Mouse (Mus musculus): ENCODE data around the gene Col27a1. TPM values are rescaled to one million over a fixed set of nuclear protein-coding genes. Genes with fewer than 3 reads are reported as not detected.

Col27a1 gene
- total and polyA plus RNA-seq, 3 experiments = not detected

DNA sequence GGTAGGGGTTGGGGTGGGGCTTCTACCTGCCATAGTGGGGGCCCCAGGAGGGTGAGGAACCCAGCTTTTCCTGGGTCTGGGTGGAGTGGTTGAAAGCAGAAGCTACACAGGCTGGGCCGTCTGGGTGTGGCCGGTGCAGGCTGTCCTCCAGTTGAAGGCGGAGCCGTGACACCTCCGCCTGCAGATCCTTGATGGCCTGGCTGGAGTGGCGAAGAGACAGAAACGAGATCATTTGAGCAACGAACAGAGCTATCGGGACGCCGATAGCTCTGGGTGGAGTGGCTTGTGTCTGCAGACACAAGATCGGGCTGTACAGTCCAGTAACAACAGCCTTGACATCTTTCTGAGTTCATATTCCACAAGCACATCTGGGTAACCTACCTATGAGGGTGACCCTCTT lies 160.5 kb downstream of the Col27a1 start:
- DNase-seq (ENCODE audit: low read depth, low spot score) = peak; percentile 81
- H3K27me3 ChIP-seq (ENCODE audit: control insufficient read depth in 1 of 2, insufficient read depth in 2 of 2, low read length in 2 of 2) = no peaks in the 10 kb centered on the region
- TF ChIP-seq E2F4 (IDR thresholded peaks at IDR 0.05; ENCODE audit: borderline replicate concordance, low read depth, low read length) (no peak), POLR2A (IDR thresholded peaks at IDR 0.05; ENCODE audit: control insufficient read depth in 1 of 2, insufficient read depth in 1 of 2, low read depth in 1 of 2, low read length in 2 of 2, poor library complexity in 1 of 2) (peak in 1 of 2 experiments; percentile 32; a peak in 1 of 4 replicates), POLR2AphosphoS2 (IDR thresholded peaks at IDR 0.05; ENCODE audit: low read length) (no peak), TBP (IDR thresholded peaks at IDR 0.05; ENCODE audit: low read depth, low read length) (no peak), POLR2AphosphoS5 (IDR thresholded peaks at IDR 0.05; ENCODE audit: borderline replicate concordance, low read depth, low read length) (no peak), ZMIZ1 (IDR thresholded peaks at IDR 0.05; ENCODE audit: low read depth, low read length) (no peak), ELF1 (IDR thresholded peaks at IDR 0.05; ENCODE audit: low read depth, low read length) (no peak), EP300 (IDR thresholded peaks at IDR 0.05; ENCODE audit: low read depth in 1 of 2, low read length in 2 of 2) (peak in 1 of 2 experiments; percentile 32; a peak in 1 of 4 replicates), MXI1 (IDR thresholded peaks at IDR 0.05; ENCODE audit: low read depth, low read length) (no peak), RCOR1 (IDR thresholded peaks at IDR 0.05; ENCODE audit: low read depth, low read length) (no peak)
- no peaks in the 10 kb centered on the region for H3K9me3 ChIP-seq (replicated peaks; ENCODE audit: insufficient read depth, low read length)
- 0 out of 4 replicates have a peak overlapping the region, but pooled peaks of 1 of the 2 experiments have one; percentile 2 for H3K4me3 ChIP-seq (ENCODE audit: control insufficient read depth in 1 of 2, insufficient read depth in 1 of 2, low read depth in 2 of 2, low read length in 2 of 2)
- peak overlapping the region; percentile 31 for H3K9ac ChIP-seq (ENCODE audit: control insufficient read depth, low read depth, low read length, poor library complexity, severe bottlenecking)
- no peaks in the 10 kb centered on the region for H3K79me2 ChIP-seq (ENCODE audit: control insufficient read depth, insufficient read depth, low read length, poor library complexity)
- H3K36me3 ChIP-seq (ENCODE audit: control insufficient read depth in 1 of 2, insufficient read depth in 2 of 2, low read length in 2 of 2) = peaks cover 0 to 14% of the 10 kb centered on the region in 2 experiments; a peak in 2 of 4 replicates
- peaks cover 0 to 16% of the 10 kb centered on the region in 2 experiments; a peak in 3 of 4 replicates for H3K4me1 ChIP-seq (ENCODE audit: control insufficient read depth in 1 of 2, insufficient read depth in 2 of 2, low read length in 2 of 2)
- peak overlapping the region; percentile 64 for H3K27ac ChIP-seq (ENCODE audit: control insufficient read depth, low read depth, low read length)

DNA sequence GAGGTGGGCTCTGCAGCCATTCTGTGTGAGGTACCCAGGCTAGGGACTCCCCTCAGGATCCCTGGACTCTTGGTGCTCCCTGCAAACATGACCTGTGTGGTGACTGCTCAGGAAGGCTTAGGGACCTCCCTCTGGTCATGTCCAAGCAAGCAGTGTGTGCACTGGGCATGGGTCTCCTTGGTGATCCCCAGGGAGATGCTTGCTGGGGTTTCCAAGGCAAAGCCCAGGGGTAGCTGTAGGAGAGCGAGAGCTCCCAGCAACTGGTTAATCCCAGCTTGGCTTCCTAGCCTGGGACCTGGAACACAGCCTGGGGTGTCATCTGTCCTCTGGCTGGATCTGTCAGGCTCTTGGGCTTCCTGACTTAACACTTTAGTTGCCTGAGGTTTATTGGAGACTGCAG lies 161.6 kb downstream of the Col27a1 start:
- H3K36me3 ChIP-seq (ENCODE audit: control insufficient read depth in 1 of 2, insufficient read depth in 2 of 2, low read length in 2 of 2) = peaks cover 0 to 14% of the 10 kb centered on the region in 2 experiments; a peak in 2 of 4 replicates
- H3K9me3 ChIP-seq (replicated peaks; ENCODE audit: insufficient read depth, low read length) = no peaks in the 10 kb centered on the region

DNA sequence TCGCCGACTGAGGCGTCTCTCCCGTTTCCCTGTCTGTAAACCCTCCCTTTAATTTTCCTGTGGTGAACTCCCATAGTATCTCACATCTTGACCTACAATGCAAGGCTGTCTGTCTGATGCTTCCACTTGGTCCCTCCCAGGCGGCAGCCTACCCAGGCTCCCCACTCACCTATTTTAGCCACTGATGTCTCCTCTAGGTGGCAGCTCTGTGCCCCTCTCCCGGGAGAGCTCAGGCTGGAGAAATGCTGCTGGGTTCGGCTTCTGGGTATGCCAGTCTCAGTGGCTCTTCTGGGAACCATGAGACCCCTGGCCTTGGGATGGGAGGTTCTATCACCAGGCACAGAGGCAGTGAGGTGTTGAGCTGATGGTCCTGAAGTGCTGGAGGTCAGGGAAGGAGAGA lies 163.7 kb downstream of the Col27a1 start:
- H3K27me3 ChIP-seq (ENCODE audit: control insufficient read depth in 1 of 2, insufficient read depth in 2 of 2, low read length in 2 of 2) = no peaks in the 10 kb centered on the region
- no peak overlapping the region for H3K27ac ChIP-seq (ENCODE audit: control insufficient read depth, low read depth, low read length)
- H3K9ac ChIP-seq (ENCODE audit: control insufficient read depth, low read depth, low read length, poor library complexity, severe bottlenecking) = no peak overlapping the region
- DNase-seq (ENCODE audit: low read depth, low spot score) = no peak
- H3K4me1 ChIP-seq (ENCODE audit: control insufficient read depth in 1 of 2, insufficient read depth in 2 of 2, low read length in 2 of 2) = peaks cover under 1 to 18% of the 10 kb centered on the region in 2 experiments; a peak in 3 of 4 replicates
- no peaks in the 10 kb centered on the region for H3K79me2 ChIP-seq (ENCODE audit: control insufficient read depth, insufficient read depth, low read length, poor library complexity)
- no peak overlapping the region for H3K4me3 ChIP-seq (ENCODE audit: control insufficient read depth in 1 of 2, insufficient read depth in 1 of 2, low read depth in 2 of 2, low read length in 2 of 2)
- no peaks in the 10 kb centered on the region for H3K9me3 ChIP-seq (replicated peaks; ENCODE audit: insufficient read depth, low read length)
- TF ChIP-seq JUND (IDR thresholded peaks at IDR 0.05; ENCODE audit: low read depth, low read length) (no peak), CTCF (IDR thresholded peaks at IDR 0.05 in 2 of 3, conservative IDR thresholded peaks at IDR 0.05 in 1 of 3; ENCODE audit: control insufficient read depth in 1 of 3, insufficient read depth in 1 of 3, low read depth in 2 of 3, low read length in 3 of 3, poor library complexity in 1 of 3, severe bottlenecking in 1 of 3) (peak in 2 of 3 experiments; percentile 30 to 33; a peak in 4 of 6 replicates), RAD21 (IDR thresholded peaks at IDR 0.05; ENCODE audit: low read depth, low read length) (peak; percentile 5; the same call in 1 of the 2 replicates)
- H3K36me3 ChIP-seq (ENCODE audit: control insufficient read depth in 1 of 2, insufficient read depth in 2 of 2, low read length in 2 of 2) = peaks cover 0 to 15% of the 10 kb centered on the region in 2 experiments; a peak in 3 of 4 replicates

More for the DNA sequence above, 161.6 kb downstream of the Col27a1 start:
- Histone ChIP-seq H3K27ac (ENCODE audit: control insufficient read depth, low read depth, low read length) (no peak overlapping the region), H3K79me2 (ENCODE audit: control insufficient read depth, insufficient read depth, low read length, poor library complexity) (no peaks in the 10 kb centered on the region), H3K27me3 (ENCODE audit: control insufficient read depth in 1 of 2, insufficient read depth in 2 of 2, low read length in 2 of 2) (no peaks in the 10 kb centered on the region), H3K9ac (ENCODE audit: control insufficient read depth, low read depth, low read length, poor library complexity, severe bottlenecking) (no peak overlapping the region), H3K4me3 (ENCODE audit: control insufficient read depth in 1 of 2, insufficient read depth in 1 of 2, low read depth in 2 of 2, low read length in 2 of 2) (no peak overlapping the region), H3K4me1 (ENCODE audit: control insufficient read depth in 1 of 2, insufficient read depth in 2 of 2, low read length in 2 of 2) (peaks cover 0 to 16% of the 10 kb centered on the region in 2 experiments; a peak in 3 of 4 replicates)
- TF ChIP-seq POLR2AphosphoS5 (IDR thresholded peaks at IDR 0.05; ENCODE audit: borderline replicate concordance, low read depth, low read length) = no peak
- no peak for TF ChIP-seq ZMIZ1 (IDR thresholded peaks at IDR 0.05; ENCODE audit: low read depth, low read length)
- no peak for TF ChIP-seq TBP (IDR thresholded peaks at IDR 0.05; ENCODE audit: low read depth, low read length)
- no peak for TF ChIP-seq JUND (IDR thresholded peaks at IDR 0.05; ENCODE audit: low read depth, low read length)
- TF ChIP-seq GABPA (IDR thresholded peaks at IDR 0.05; ENCODE audit: low read depth, low read length) = no peak
- TF ChIP-seq SMC3 (IDR thresholded peaks at IDR 0.05; ENCODE audit: low read depth, low read length) = no peak
- no peak for TF ChIP-seq RCOR1 (IDR thresholded peaks at IDR 0.05; ENCODE audit: low read depth, low read length)
- no peak for DNase-seq (ENCODE audit: low read depth, low spot score)
